Mouse (Mus musculus): Measurements from ENCODE around the gene Abhd15.

The Abhd15 gene

GRCm38 (mm10) chr11:77514832-77515636, at the start of gene Abhd15:
Gene Abhd15 (plus strand): TSS chr11:77515121.
- peak; percentile 51 for DNase-seq (ENCODE audit: low spot score)

- no peak for DNase-seq (ENCODE audit: low spot score)
These were observed 48.4 kb upstream of the Abhd15 start for GRCm38 (mm10) chr11:77466544-77466943.

DNA sequence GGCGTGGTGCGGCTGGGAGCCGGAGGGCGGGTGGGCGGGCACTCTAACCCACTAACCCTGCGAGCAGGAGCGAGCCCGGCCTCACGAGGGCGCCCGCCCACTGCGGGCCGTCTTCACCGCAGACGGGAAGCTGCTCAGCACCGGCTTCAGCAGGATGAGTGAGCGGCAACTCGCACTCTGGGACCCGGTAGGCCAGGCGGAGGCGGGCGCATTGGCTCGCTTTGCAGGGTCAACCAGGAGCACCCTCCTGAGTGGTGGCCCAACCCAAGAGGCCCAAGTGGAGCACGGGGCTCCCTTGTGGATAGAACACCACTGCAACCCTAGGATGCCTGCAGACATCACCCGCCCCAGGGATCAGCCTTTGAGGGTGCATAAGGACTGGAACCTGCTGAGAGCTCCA, 47.8 kb upstream of the Abhd15 start:
- DNase-seq (ENCODE audit: low spot score), result peak; percentile 69

DNA sequence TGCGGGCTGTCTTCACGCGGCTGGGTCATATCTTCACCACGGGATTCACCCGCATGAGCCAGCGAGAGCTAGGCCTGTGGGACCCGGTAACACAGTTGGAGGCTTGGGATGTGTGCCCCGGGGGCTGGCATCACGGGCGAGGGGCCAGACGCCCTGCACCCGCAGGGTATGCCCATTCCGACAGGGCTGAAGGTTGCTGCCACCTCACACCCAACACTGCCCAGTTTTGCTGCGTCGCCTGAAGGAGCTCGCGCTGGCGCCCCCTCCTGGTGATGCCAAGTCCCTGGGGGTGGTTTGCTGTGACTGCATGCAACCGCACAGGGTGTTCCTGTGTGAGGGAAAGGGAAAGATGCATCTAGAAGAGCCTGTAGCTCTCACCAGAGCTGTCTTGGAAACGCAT, 47.1 kb upstream of the Abhd15 start:
- peak; percentile 64 for DNase-seq (ENCODE audit: low spot score)

GRCm38 (mm10) chr11:77468397-77468796, 46.5 kb upstream of the Abhd15 start:
- no peak for DNase-seq (ENCODE audit: low spot score)

DNA sequence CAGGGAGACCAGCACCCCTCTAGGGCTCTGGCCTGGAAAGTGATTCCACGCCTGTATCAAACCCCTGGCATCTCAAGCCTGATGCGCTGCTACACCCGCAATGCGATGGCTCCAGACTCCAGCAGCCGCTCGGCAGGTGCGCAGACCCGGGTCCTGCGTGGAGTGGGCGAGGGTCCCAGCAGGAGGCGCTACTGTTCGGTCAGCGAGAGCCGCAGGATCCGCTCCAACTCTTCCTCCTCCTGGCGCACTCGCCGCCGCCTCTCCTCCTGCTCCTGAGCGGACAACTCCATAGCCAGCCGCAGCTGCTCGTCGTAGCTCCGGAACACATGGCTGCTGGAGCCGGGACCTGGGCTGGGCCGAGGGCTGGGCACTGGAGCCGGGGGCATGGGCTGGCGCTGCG, 43.5 kb upstream of the Abhd15 start:
- DNase-seq (ENCODE audit: low spot score), result no peak

DNA sequence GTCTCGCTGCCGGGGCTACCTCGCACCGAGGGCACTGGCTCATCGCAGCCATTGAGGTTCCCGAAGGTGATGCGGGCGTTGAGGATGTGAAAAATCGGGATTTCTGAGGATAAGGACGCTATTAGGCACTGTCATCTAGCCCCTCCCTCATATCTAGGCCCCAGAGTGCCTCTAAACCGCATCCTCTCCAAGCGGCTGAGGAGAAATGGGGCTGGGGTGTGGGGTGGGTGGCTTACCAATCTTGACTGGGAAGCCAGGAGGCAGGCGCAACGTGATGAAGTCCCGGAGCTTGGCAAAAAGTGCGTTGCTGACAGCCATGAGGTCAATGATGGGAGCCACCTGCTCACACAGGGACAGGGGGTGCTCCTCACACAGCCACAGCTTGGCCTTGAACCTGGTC, 42.1 kb upstream of the Abhd15 start:
- no peak for DNase-seq (ENCODE audit: low spot score)

DNA sequence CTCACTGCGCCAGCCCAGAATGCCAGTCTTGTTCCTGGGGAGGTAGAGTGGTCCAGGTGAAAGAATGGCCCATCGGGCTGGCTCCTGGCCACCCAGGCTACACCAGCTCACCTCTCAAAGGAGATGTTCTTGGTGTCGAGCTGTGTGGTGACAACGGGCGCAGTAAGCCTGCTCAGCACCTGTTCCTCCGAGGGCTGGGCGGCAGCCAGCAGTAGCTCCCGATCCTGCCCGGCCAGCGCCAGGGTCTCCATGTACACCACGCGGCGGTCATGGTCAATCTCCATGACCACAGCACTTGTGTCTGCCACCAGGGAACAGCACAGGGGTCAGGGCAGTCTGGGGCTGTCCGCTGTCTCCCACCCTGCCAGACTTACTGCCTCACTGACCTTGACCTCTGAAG, 38.7 kb upstream of the Abhd15 start:
- DNase-seq (ENCODE audit: low spot score), result no peak

GRCm38 (mm10) chr11:77476895-77477294, 38.0 kb upstream of the Abhd15 start:
- DNase-seq (ENCODE audit: low spot score), result no peak

GRCm38 (mm10) chr11:77483043-77483442, 31.9 kb upstream of the Abhd15 start:
- no peak for DNase-seq (ENCODE audit: low spot score)

DNA sequence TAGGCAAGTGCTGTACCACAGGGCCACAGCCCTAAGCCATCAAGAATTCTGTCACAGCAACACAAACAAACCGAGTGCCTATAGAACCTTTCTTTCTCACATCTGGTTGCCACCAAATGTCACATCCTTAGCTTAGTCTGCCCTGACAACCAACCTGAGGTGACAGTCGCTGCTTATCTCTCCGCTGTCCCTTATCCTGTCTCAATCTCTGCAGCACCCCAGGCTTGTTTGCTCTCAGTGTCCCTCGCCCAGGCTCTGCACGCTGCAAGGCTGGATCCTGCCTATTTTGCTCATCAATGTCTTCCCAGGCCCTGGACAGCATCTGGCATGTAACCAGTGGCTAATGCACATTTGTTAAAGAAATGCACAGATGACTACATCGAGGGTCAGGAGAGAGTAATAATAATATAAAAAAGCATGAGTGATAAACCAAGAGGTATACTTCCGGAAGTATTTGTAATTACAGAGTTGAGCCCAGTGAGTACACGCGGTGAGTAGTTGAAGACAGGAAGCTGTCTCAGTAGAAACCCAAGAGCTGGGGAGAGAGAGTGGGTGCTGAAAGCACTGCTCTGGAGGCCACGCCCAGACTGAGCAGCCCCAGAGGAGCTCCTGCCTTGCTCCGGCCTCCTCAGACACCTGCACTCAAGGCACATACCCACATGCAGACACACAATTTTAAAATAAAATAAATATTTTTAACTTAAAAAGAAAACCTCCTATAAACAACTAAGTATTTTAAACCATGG, 31.2 kb upstream of the Abhd15 start:
- DNase-seq (ENCODE audit: low spot score), result no peak

DNA sequence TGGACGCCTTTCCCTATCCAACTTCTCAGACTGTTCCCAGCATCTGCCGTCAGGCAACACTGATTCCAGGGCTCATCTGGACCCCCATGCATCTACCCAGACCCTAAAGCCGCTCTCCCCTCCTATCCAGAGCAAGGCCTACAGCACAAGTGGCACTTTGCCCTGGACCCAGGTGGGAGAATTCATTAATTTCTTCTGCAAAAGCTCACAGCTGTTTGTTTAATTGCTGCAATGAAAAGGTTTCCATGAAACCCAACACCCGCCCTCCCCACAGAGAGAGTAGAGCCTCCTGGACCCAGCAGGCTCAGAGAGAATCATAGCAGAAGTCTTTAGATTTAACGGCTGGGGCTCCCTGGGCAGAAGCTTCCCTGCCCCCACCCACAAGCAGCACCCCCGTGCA, 29.7 kb upstream of the Abhd15 start:
- DNase-seq (ENCODE audit: low spot score), result no peak

DNA sequence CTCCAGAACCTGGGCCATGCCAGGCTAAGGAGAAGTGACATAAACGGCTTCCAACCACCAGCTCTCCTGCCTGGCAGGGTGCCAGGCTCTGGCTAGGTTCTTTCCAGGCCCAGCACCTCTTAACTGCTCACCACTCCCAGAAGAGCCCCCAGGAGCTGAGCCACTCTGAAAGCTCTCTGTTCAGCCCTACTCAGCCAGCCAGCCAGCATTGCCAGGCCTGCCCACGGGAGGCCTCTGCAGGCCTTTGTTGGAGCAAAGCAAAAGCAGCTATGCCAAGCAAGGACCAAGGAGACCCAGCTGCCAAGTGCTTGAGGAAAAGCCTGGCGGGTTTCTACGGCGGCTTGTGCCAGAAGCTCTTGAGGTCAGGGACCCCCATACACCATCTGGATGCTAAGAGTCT, 28.1 kb upstream of the Abhd15 start:
- DNase-seq (ENCODE audit: low spot score), result no peak

DNA sequence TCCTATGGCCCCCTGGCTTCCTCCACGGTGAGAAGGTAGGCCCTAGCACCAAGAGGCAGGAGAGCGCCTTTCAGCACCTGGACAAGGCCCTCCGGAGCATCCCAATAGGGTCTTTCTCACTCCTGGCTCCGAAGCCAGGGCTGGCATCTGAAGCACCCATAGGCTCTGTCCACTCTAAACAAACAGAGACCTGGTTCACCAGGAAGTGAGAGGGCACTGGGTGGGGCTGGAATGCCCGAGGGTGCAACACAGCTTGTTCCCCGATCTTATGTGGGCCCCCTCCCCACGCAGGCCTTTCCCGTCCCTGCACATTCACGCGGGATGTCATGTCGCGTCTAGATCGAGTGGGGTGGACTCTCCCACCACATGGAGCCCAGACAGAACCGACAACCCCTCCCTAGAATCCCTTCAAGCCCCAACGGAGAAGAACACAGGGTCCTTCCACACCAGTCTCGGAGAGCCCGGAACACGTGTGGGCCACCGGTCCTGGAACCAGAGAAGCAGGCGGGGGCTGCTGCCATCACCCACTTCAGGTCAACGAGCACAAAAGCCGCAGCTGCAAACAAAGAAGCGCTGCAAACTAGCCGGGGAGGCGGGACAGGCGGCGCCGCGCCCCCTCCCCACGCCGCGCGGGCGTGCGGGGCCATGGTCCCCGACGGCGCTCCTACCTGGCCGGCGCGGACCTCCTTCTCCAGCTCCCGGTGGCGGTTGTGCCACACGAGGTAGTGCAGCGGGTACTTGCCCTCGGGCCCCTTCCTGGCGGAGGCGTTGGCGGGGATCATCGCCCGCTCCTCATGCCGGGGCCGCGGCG, 25.9 kb upstream of the Abhd15 start:
- DNase-seq (ENCODE audit: low spot score), result no peak

DNA sequence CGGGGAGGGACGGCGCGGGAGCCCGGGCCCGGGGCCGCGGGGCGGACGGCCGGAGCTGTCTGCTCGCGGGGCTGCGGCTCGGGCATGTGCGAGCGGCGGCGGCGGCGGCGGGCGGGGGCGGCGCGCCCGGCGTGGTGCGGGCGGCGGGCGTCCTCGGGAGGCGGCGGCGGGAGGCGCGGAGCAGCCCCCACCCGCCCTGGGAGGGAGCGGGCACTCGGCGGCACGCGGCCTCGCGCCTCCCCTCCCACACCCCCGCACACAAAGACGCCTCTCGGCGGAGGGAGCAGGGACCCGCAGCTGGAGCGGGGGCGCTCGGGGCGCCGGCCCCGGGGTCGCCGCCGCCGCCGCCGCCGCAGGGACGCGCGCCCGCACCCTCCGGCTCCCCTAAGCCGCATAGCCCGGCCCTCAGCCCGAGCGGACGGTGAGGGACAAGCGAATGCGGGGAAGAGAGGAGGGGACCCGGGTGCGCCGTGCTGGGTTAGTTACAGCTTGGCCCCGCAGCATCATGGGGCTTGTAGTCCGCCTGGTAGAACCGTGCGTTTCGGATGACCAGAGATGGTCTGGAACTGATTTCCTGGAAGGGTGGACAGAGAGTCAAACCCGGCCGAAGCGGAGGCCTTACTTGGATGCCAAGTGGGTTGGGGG, 25.2 kb upstream of the Abhd15 start, which contains the start of gene Ankrd13b:
Gene Ankrd13b, minus strand, starts transcription at position 88 of the 645 bp plus-strand sequence.
- no peak for DNase-seq (ENCODE audit: low spot score)

DNA sequence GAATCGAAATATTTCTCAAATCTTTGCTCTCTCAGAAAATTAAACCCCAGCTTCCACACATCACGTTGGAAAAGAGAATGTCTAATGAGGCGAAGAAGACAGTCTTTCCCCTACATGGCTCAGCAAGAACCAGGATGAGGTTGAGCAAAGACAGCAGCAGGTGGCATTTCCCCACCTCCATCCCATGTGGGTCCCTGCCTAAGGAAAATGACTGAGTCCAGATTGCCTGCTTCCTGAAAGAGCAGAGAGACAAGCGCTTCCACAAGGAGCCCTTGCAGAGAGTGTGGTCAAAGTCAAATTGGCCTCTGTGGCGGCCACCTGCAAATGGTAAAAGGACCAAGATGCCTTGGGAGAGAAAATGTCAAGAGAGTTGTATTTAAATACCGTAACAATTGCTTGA, 24.5 kb upstream of the Abhd15 start:
- DNase-seq (ENCODE audit: low spot score), result no peak

- DNase-seq (ENCODE audit: low spot score), result peak; percentile 73
These were observed 23.8 kb upstream of the Abhd15 start for GRCm38 (mm10) chr11:77491123-77491501.

DNA sequence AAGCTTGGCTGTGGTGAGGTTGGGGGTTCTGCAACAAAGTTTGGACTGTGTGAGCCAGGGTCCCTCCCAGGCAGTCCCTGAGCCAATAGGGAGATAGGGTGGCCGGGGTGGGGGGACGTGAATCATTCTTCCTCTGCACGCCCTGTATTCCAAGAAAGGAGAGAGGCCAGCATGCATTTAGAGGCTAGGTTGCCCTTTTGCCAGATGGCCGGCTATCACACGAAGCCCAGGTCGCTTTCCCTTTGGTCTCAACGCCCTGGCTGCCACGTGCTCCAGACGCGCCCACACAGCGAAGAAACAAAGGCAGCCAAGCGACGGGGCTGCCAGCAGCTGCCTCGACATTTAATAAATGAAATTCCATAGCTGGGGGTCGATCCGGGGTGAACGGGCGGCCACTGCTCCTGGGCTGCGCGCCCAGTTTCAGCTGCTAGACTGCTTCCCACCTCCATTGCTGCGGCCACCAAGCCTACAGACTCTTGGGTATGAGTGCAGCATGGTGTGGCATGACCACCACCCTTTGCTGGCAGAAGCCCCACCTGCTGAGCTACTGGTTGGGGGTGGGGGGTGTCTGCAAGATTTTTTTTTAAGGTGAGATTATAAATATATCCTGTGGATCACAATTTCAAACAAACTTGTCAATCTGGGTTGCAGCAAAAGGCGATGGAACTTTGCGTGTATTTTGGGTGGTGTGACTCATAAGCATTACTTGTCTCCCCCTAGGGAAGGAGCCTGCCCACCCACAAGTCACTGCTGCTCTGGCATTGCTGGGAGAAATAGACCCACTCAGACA, 23.2 kb upstream of the Abhd15 start:
- no peak for DNase-seq (ENCODE audit: low spot score)

GRCm38 (mm10) chr11:77492311-77492871, 22.5 kb upstream of the Abhd15 start:
- DNase-seq (ENCODE audit: low spot score), result no peak

GRCm38 (mm10) chr11:77492911-77493332, 22.0 kb upstream of the Abhd15 start:
- peak; percentile 84 for DNase-seq (ENCODE audit: low spot score)
